Mouse (Mus musculus): Measurements from ENCODE around the gene Dnaja3.

DNA sequence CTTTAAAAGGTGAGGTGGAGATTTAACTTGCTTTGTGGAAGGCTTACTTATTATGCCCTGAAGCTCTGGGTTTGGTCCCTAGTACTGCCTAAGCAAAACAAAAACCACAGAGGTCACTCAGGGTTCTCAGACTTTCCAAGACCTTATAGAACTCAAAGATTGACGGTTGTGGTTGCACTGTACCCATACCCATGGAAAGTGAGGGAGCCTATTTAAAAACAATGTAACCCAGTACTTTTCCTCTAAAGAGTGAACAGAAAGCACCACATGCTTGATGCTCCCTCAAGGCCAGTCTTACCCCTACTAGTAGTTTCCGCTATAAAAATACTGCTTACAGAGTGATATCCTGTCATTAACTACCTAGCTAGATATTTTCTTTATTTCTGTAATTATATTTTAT lies 96.5 kb downstream of the Dnaja3 start:
- TF ChIP-seq POLR2A (IDR thresholded peaks at IDR 0.05; ENCODE audit: insufficient read depth, low read depth, low read length) (no peak), CTCF (IDR thresholded peaks at IDR 0.05; ENCODE audit: insufficient read depth, low read depth, low read length) (no peak)

Data from olfactory bulb, adult 2 months (tissue).